Mouse (Mus musculus) kidney, postnatal 0 days (tissue): ENCODE data around the gene Pvalb. TPM values are rescaled to one million over a fixed set of nuclear protein-coding genes. Genes with fewer than 3 reads are reported as not detected.

Experiments used
- ATAC-seq: fragments of 200-750 bp; cut with Nextera tagmentation; replicated peaks from 2 replicates; pipeline ENCODE4 v1.8.0; 2017; ENCODE audit warnings: low read depth, moderate number of reproducible peaks, moderate TSS enrichment, moderate library complexity; ENCODE audit not compliant: low FRiP score
- DNase-seq: peaks from one replicate; pipeline ENCODE4 v3.0.0-alpha.2; 2016; ENCODE audit warnings: low spot score
- H3K27ac ChIP-seq: fragments of 300-500 bp; sonication (generic); 2 replicates; pipeline ENCODE4 v1.5.1; 2014; ENCODE audit warnings: mild to moderate bottlenecking
- H3K27me3 ChIP-seq: fragments of 300-500 bp; sonication (generic); 2 replicates; pipeline ENCODE4 v1.6.1; 2014; ENCODE audit warnings: low read length, mixed read lengths; ENCODE audit not compliant: insufficient read depth
- H3K36me3 ChIP-seq: fragments of 300-500 bp; sonication (generic); 2 replicates; pipeline ENCODE4 v1.6.1; 2014; ENCODE audit warnings: low read length, mixed read lengths; ENCODE audit not compliant: insufficient read depth
- H3K4me1 ChIP-seq: fragments of 300-500 bp; sonication (generic); replicated peaks from 2 replicates; pipeline ENCODE4 v1.6.1; 2014; ENCODE audit warnings: antibody characterized with exemption, low read length, mixed read lengths; ENCODE audit not compliant: insufficient read depth
- H3K4me2 ChIP-seq: fragments of 300-500 bp; sonication (generic); 2 replicates; pipeline ENCODE4 v1.6.1; 2014; ENCODE audit warnings: mild to moderate bottlenecking, low read length, moderate library complexity, mixed read lengths
- H3K4me3 ChIP-seq: fragments of 300-500 bp; sonication (generic); replicated peaks from 2 replicates; pipeline ENCODE4 v1.5.1; 2014; ENCODE audit warnings: low read depth, low read length
- H3K9ac ChIP-seq: fragments of 300-500 bp; sonication (generic); 2 replicates; pipeline ENCODE4 v1.6.1; 2014; ENCODE audit warnings: low read depth, low read length
- H3K9me3 ChIP-seq: fragments of 300-500 bp; sonication (generic); replicated peaks from 2 replicates; pipeline ENCODE4 v1.6.1; 2016; ENCODE audit warnings: low read length, inconsistent platforms, mixed read lengths
- CTCF ChIP-seq: IDR thresholded peaks from 2 replicates; pipeline ENCODE4 v1.5.1; 2016; ENCODE audit warnings: antibody characterized with exemption, low read depth, mild to moderate bottlenecking, moderate library complexity
- whole genome bisulfite sequencing: fragments of 180-500 bp; shearing (Covaris S2); extraction: QIAGEN DNeasy Blood & Tissue Kit; methylation state at CpG from one replicate; pipeline ENCODE4 v1.1.7; 2014; 5-methylcytosine and 5-hydroxymethylcytosine counted together
- polyA plus RNA-seq: library from polyadenylated mRNA; unstranded; fragments of >200 nt; fragmentation: Nextera tagmentation; extraction: Ambion mirVana; gene quantifications from 2 replicates; pipeline ENCODE4 v1.2.1, GENCODE M21; 2015

Pvalb gene
- polyA plus RNA-seq, 1 experiment from 2014 or later, result 0.43 TPM

DNA sequence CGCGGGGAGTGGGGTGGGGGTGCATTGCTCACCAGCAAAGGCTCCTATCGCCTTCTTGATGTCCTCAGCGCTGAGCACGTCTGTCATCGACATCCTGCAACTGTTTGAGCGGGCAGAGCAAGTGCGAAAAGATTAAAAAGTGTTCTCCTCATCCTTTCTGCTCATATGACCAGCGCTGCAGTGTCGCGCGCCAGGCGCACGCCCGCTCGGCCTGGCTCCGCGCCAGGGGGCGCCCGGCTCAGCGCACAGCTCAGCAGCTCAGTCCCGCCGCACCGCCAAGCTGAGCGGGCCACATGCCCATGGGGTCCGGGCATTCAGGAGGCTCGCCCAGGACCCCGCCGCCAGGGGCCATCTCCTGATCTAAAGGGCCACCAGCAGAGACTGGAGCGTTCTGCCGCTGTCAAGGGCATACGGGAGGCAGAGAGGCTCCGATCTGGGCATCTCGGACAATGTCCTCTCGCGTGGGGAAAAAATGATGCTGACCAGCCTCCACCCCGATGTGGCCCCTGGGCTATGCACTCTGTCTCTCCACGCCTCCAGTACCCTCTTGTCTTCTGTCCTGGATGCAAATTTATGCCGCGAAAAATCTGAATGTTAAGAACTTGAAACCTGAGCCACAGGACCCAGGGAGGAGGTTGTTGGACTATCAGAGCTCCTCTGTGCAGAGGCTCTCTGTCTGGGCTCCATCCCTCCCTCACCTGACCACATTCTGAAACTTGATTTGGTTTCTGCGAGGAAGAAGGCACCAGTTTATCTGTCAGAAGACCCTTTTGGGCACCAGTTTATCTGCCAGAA lies 1.9 kb downstream of the Pvalb start:
- Histone ChIP-seq H3K4me2 (peak overlapping the region; percentile 47), H3K27me3 (peaks cover 24% of the 10 kb centered on the region), H3K27ac (no peak overlapping the region), H3K9ac (no peak overlapping the region), H3K4me3 (peak overlapping the region; percentile 18; the same call in 1 of the 2 replicates), H3K4me1 (no peaks in the 10 kb centered on the region), H3K9me3 (no peaks in the 10 kb centered on the region; the same call in 1 of the 2 replicates), H3K36me3 (no peaks in the 10 kb centered on the region)
- no peak; the same call in 1 of the 2 replicates for ATAC-seq
- WGBS, result 1% methylated on average over 41 of the region's 41 CpGs
- no peak for TF ChIP-seq CTCF
- peak; percentile 36 for DNase-seq

DNA sequence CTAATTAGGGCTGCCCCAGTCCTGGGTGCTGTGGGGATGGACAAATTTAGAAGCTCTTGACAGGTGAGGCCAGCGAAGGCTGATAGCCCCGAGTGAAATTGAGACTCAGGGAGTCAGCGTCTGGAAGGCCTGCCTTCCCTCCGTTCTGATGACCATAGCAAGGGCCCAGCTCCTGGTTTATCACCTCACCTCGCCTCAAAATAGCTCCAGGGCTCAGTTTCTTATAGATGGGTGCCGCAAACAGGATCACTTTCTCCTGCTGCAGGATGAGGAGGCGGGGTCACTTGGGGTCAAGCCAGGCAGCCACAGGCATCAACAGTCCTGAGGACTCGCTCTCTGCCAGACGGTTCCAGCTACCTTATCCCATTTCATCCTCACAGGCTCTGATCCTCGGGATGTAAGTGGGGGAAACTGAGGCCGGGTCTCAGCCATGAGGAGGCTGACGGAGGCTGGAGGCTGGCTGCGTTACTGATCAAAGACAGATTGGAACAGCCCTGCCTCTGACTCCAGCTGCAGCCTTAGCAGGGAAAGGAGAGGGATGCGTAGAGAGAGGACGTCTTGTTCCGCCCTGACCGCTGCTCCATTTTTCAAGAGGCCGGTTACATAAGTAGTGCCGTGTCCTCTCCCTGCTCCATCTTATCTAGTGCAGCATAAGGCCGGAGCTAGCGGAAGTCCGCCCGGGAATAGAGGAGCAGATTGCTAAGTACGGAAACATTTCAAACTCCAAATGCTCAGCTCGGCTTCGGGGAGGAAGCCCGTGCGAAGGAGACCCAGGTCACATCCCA lies 10.9 kb downstream of the Pvalb start:
- H3K4me1 ChIP-seq, result no peaks in the 10 kb centered on the region

DNA sequence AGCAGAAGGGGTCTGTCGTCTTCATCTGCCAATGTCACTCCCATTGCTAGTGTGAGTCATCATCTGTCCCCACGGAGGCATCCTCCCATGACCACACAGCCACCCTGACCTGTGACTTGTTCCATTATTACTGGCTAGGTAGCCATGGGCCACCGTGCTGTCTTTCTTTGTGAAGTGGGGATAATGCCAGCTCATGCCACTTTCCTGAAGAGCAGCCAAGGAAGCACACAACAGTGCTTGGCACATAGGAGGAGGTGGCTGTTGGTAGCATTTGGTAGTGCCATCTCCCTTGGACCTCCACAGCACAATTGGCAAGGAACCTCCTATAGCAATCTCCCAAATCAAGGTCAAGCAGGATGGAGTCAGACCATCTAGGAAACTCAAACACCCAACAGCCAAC lies 11.9 kb downstream of the Pvalb start:
- ATAC-seq, result no peak
- no peak for DNase-seq
- Histone ChIP-seq H3K9ac (no peak overlapping the region), H3K4me3 (no peak overlapping the region), H3K27me3 (no peaks in the 10 kb centered on the region), H3K4me1 (no peaks in the 10 kb centered on the region), H3K27ac (no peak overlapping the region), H3K36me3 (no peaks in the 10 kb centered on the region), H3K4me2 (no peak overlapping the region), H3K9me3 (no peaks in the 10 kb centered on the region)
- no peak for TF ChIP-seq CTCF
- WGBS, result 81% methylated on average over 3 of the region's 3 CpGs

More for the DNA sequence above, 10.9 kb downstream of the Pvalb start:
- no peaks in the 10 kb centered on the region for H3K9me3 ChIP-seq
- WGBS, result 62% methylated on average over 28 of the region's 28 CpGs
- H3K4me3 ChIP-seq, result no peak overlapping the region
- no peak for DNase-seq
- no peak overlapping the region for H3K27ac ChIP-seq
- H3K27me3 ChIP-seq, result no peaks in the 10 kb centered on the region
- H3K36me3 ChIP-seq, result no peaks in the 10 kb centered on the region
- H3K9ac ChIP-seq, result no peak overlapping the region
- TF ChIP-seq CTCF, result no peak
- no peak for ATAC-seq
- H3K4me2 ChIP-seq, result no peak overlapping the region

DNA sequence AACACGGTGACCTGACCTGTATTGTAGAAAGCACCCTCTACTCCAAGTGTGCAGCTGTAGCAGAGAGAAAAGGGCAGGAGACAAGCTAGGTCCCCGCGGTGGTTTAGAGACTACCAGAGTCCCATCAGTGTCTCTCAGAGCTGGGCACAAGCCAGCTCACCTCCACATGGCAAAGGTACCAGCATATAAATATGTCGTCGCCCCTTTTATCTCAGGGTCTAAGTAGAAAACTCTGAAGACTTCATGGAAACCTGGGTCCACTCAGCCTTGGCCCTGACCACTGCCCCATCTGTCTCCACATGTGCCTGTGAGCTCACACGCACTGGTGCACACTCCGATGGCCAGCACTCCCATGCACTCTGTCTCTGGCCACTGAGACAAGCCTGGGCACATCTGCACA lies 16.6 kb downstream of the Pvalb start:
- Histone ChIP-seq H3K9me3 (no peaks in the 10 kb centered on the region), H3K27ac (no peak overlapping the region), H3K36me3 (no peaks in the 10 kb centered on the region), H3K27me3 (no peaks in the 10 kb centered on the region), H3K4me2 (no peak overlapping the region), H3K4me1 (no peaks in the 10 kb centered on the region), H3K4me3 (no peak overlapping the region), H3K9ac (no peak overlapping the region)
- 92% methylated on average over 7 of the region's 7 CpGs for WGBS
- DNase-seq (no peak), ATAC-seq (no peak)
- no peak for TF ChIP-seq CTCF

DNA sequence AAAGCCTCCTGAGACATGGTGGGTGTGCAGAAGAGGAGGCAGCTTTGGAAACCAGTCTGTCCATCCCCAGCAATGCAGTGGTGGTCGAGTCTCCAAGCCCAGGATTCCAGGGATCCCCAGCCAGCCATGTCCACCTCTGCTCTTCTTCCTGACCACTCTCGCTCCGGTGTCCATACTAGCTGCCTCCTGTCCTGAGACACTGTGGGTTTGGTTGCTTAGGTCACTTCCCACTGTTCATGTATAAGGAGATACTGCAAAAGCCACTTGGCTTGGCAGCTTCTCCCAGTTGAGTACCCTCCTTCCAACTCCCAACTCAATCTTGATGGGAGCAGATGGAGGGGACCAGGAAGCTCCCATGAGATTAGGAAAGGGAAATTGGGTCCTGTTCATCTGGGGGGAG lies 17.7 kb downstream of the Pvalb start:
- ATAC-seq (no peak), DNase-seq (no peak)
- TF ChIP-seq CTCF, result no peak
- Histone ChIP-seq H3K9me3 (no peaks in the 10 kb centered on the region), H3K4me1 (no peaks in the 10 kb centered on the region), H3K27me3 (no peaks in the 10 kb centered on the region), H3K36me3 (no peaks in the 10 kb centered on the region), H3K4me2 (no peak overlapping the region), H3K27ac (no peak overlapping the region), H3K9ac (no peak overlapping the region), H3K4me3 (no peak overlapping the region)
- WGBS, result 75% methylated on average over 3 of the region's 3 CpGs

DNA sequence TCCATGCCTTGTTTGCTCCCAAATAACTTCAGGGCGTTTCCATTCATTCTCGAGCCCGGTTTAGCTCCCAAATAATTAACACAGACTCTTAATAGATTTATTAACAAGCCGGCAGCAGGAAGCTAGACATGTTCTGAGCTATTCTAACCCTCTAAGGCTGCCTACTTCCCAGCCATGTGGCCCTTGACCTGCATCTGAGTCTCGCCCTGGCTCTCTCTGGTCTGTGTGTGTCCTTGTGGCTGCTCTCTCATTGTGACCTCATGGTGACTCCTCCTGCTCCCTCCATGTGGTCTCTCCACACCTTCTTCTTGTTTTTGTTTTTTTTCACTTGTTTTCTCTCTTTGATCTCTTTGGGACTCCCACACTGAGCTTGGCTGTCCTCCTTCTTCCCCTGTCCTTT lies 19.3 kb downstream of the Pvalb start:
- no peaks in the 10 kb centered on the region for H3K36me3 ChIP-seq
- no peak overlapping the region for H3K4me3 ChIP-seq
- no peaks in the 10 kb centered on the region for H3K9me3 ChIP-seq
- TF ChIP-seq CTCF, result no peak
- no peak overlapping the region for H3K27ac ChIP-seq
- H3K4me2 ChIP-seq, result no peak overlapping the region
- WGBS, result 55% methylated on average over 5 of the region's 5 CpGs
- ATAC-seq (no peak), DNase-seq (no peak)
- no peak overlapping the region for H3K9ac ChIP-seq
- H3K4me1 ChIP-seq, result no peaks in the 10 kb centered on the region
- H3K27me3 ChIP-seq, result no peaks in the 10 kb centered on the region
